Mouse (Mus musculus) G1E (cell line): ENCODE data around the gene Golga2.

Experiments used
- CTCF ChIP-seq: IDR thresholded peaks from 2 replicates; pipeline ENCODE4 v1.5.1; 2012; ENCODE audit warnings: low read depth, low read length, inconsistent platforms, mixed read lengths
- GATA1 ChIP-seq: IDR thresholded peaks from 2 replicates; pipeline ENCODE4 v1.6.1; 2012; ENCODE audit warnings: borderline replicate concordance, low read length, inconsistent platforms, mixed read lengths
- GATA2 ChIP-seq: IDR thresholded peaks from 2 replicates; pipeline ENCODE4 v1.6.1; 2012; ENCODE audit warnings: low read depth, low read length, inconsistent platforms, borderline replicate concordance
- POLR2AphosphoS5 ChIP-seq: IDR thresholded peaks from 2 replicates; pipeline ENCODE4 v1.6.1; 2012; ENCODE audit warnings: low read depth, low read length, inconsistent platforms; ENCODE audit not compliant: insufficient replicate concordance
- TAL1 ChIP-seq: conservative IDR thresholded peaks from 2 replicates; pipeline ENCODE4 v1.6.1; 2012; ENCODE audit warnings: low read depth, low read length, inconsistent platforms, mixed read lengths

DNA sequence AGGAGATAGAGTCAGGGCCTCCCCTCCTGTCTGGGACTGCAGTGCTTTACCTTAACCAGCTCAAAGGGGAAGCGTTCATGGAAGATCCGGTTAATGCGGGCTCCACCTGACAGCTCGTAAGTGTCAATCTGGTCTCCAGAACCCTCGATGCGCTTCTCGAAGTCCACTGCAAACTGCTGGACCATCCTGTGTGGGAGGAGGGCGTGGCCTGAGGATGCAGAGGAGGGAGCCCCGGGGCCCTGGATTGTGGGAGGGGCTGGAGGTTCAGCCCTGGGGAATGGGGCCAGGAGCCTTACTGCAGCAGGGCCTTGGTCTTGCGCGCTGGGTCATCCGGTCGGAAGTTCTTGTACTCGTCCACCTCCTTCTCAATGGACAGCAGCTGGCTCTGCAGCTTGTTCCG lies 48.7 kb downstream of the Golga2 start:
- TF ChIP-seq GATA2 (no peak), GATA1 (no peak), CTCF (no peak), POLR2AphosphoS5 (no peak), TAL1 (no peak)
